10 mouse cellular contexts compared by ENCODE assay signal in the genomic region with DNA sequence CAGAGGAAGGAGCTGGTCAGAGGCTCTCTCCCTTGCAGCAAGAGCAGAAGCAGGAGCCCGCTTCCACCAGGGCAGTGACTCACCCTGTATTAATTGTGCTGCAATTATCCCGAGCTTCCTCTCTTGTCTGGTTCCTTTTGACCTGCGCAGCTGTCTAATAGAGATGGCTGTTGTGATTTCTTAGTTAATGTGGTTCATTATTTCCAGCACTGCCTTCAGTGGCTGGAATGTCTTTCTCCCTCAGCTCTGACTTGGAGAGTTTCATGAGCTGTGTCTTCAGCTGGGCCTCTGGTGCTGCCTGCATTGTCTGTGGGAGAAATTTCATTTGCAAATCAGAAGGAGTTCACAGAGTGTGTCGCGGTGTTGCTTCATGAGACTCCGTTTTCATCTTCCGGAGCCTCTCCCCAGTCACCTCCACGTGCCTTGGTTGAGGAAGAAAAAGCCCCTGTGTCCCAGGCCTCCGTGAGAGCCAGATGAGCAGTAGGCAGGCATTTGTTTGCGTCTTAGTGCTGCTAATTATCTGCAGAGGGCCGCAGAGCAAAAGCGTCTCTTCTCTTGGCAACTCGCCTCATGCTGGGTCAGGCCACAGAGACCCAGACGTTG.
DNase-seq lines count a peak whose midpoint lies in the region; ATAC-seq and TF ChIP-seq lines count a peak whose summit lies in the region.
"Had no signal": no experiment of that assay in that cellular context is flagged by ENCODE, and none has a peak within 500 bp of the region (broad histone marks: within the 10 kb centered on the region; RNA-seq: fewer than 3 reads in every experiment).

No protein-coding gene starts in this region.

- no peaks in the 10 kb centered on the region for H3K9me3 ChIP-seq in lung, postnatal 0 days (ENCODE audit: low read length)
- H3K9me3 ChIP-seq in embryonic facial prominence, embryonic 10.5 days, result no peaks in the 10 kb centered on the region

- TF ChIP-seq CTCF in lung, postnatal 0 days (IDR thresholded peaks at IDR 0.05), result no peak; the same call in 1 of the 2 replicates

- H3K4me1 ChIP-seq in lung, postnatal 0 days (ENCODE audit: insufficient read depth, low read depth, low read length), result no peaks in the 10 kb centered on the region
- peaks cover 20% of the 10 kb centered on the region for H3K4me1 ChIP-seq in embryonic facial prominence, embryonic 10.5 days

- peak; percentile 38; the same call in 1 of the 2 replicates for ATAC-seq in lung, postnatal 0 days
- no peak for ATAC-seq in megakaryocyte-erythroid progenitor cell, adult 5-6 weeks (replicated peaks; ENCODE audit: low FRiP score, low TSS enrichment, poor library complexity, severe bottlenecking)

- TF ChIP-seq EP300 in lung, postnatal 0 days (IDR thresholded peaks at IDR 0.05), result no peak

- no peaks in the 10 kb centered on the region for H3K36me3 ChIP-seq in lung, postnatal 0 days (ENCODE audit: insufficient read depth, low read length)
- H3K36me3 ChIP-seq in embryonic facial prominence, embryonic 10.5 days (replicated peaks), result no peaks in the 10 kb centered on the region

- H3K4me3 ChIP-seq in lung, postnatal 0 days (ENCODE audit: low read depth, low read length), result no peak overlapping the region
- no peak overlapping the region for H3K4me3 ChIP-seq in embryonic facial prominence, embryonic 10.5 days

- H3K9ac ChIP-seq in lung, postnatal 0 days (replicated peaks; ENCODE audit: low read depth), result no peak overlapping the region

- no peak overlapping the region for H3K27ac ChIP-seq in lung, postnatal 0 days (ENCODE audit: low read length)
- H3K27ac ChIP-seq in embryonic facial prominence, embryonic 10.5 days (replicated peaks), result peak overlapping the region; percentile 81

- DNase-seq in lung, postnatal 0 days (ENCODE audit: low spot score), result peak; percentile 58
- DNase-seq in lung, adult 18-20 months, result no peak
- DNase-seq in embryonic facial prominence, embryonic 10.5 days (ENCODE audit: low spot score), result peak; percentile 44
- peak; percentile 9 to 10 for DNase-seq in kidney, postnatal 36 days
- peak; percentile 73 for DNase-seq in retina, embryonic 14.5 days (ENCODE audit: low spot score)
- no peak for DNase-seq in layer of hippocampus, adult 11-12 months (ENCODE audit: low spot score)
- DNase-seq in thymus, postnatal 4 days, result no peak
- DNase-seq: cerebellum, postnatal 14 days; thymus, postnatal 25 days had no signal

- WGBS in lung, postnatal 0 days, result 43% methylated on average over 14 of the region's 14 CpGs
- 15% methylated on average over 14 of the region's 14 CpGs for WGBS in embryonic facial prominence, embryonic 10.5 days

- H3K4me2 ChIP-seq in lung, postnatal 0 days (replicated peaks; ENCODE audit: low read depth, low read length), result no peak overlapping the region

- no peaks in the 10 kb centered on the region for H3K27me3 ChIP-seq in lung, postnatal 0 days (replicated peaks; ENCODE audit: insufficient read depth, low read length)
- H3K27me3 ChIP-seq in embryonic facial prominence, embryonic 10.5 days (replicated peaks; ENCODE audit: low read depth, poor library complexity, severe bottlenecking), result peaks cover 32% of the 10 kb centered on the region

Comparison
In these comparisons a context has a peak if more than half of its experiments do, and no peak if none do; other contexts are left out.
1. DNase-seq: peak in lung, postnatal 0 days (single experiment), embryonic facial prominence, embryonic 10.5 days (single experiment), kidney, postnatal 36 days (2 of 2) and retina, embryonic 14.5 days (single experiment); none in lung, adult 18-20 months (0 of 2), layer of hippocampus, adult 11-12 months (single experiment) and thymus, postnatal 4 days (single experiment).